Mouse (Mus musculus): ENCODE measurements around the gene Cblb.

- TF ChIP-seq POLR2A (IDR thresholded peaks at IDR 0.05; ENCODE audit: extremely low read depth, insufficient read depth, low read length): no peak
- no peak for TF ChIP-seq CTCF (IDR thresholded peaks at IDR 0.05; ENCODE audit: extremely low read depth, insufficient read depth, low read length)
Measured at GRCm38 (mm10) chr16:52046464-52046863, 15.4 kb downstream of the Cblb start.

Data from cortical plate, adult 2 months (tissue).